In genomic region chr17:7717945-7718344, GRCm38 (mm10) we compare ENCODE assay signal across 24 mouse cellular contexts.
"Had no signal": no experiment of that assay in that cellular context is flagged by ENCODE, and none has a peak within 500 bp of the region (broad histone marks: within the 10 kb centered on the region; RNA-seq: fewer than 3 reads in every experiment).

No protein-coding gene starts in this region.

- H3K4me2 ChIP-seq: heart, embryonic 12.5 days; hindbrain, embryonic 12.5 days; hindbrain, embryonic 14.5 days; intestine, embryonic 15.5 days; limb, embryonic 12.5 days had no signal

- ATAC-seq: forebrain, embryonic 16.5 days; hindbrain, embryonic 16.5 days; inflammation-experienced regulatory T-cells, adult 6 months; intestine, embryonic 15.5 days; intestine, postnatal 0 days had no signal

- H3K4me1 ChIP-seq: heart, embryonic 10.5 days; hindbrain, embryonic 10.5 days; hindbrain, embryonic 12.5 days; intestine, embryonic 15.5 days; limb, embryonic 10.5 days; limb, embryonic 12.5 days had no signal

- H3K27ac ChIP-seq: gastrocnemius, adult 2 months; heart, embryonic 10.5 days; hindbrain, embryonic 10.5 days; hindbrain, embryonic 12.5 days; hindbrain, embryonic 14.5 days; intestine, embryonic 15.5 days; layer of hippocampus, adult 2 months; left cerebral cortex, adult 2 months; limb, embryonic 10.5 days; limb, embryonic 12.5 days had no signal

- H3K9me3 ChIP-seq: heart, embryonic 10.5 days; heart, embryonic 12.5 days; hindbrain, embryonic 10.5 days; hindbrain, embryonic 12.5 days; intestine, embryonic 15.5 days; limb, embryonic 10.5 days; limb, embryonic 12.5 days had no signal

- H3K27me3 ChIP-seq: hindbrain, embryonic 12.5 days; intestine, embryonic 15.5 days; limb, embryonic 12.5 days had no signal

- DNase-seq: gastrocnemius, adult 2 months; gastrocnemius, postnatal 10 days; gastrocnemius, postnatal 25 days; heart, adult 18-20 months; heart, postnatal 10 days; heart, postnatal 4 days; kidney, adult 8-10 months; kidney, postnatal 10 days; kidney, postnatal 25 days; kidney, postnatal 4 days had no signal

- H3K36me3 ChIP-seq: heart, embryonic 10.5 days; heart, embryonic 12.5 days; hindbrain, embryonic 10.5 days; hindbrain, embryonic 12.5 days; intestine, embryonic 15.5 days; limb, embryonic 10.5 days; limb, embryonic 12.5 days had no signal

- H3K9ac ChIP-seq: heart, embryonic 12.5 days; hindbrain, embryonic 12.5 days; hindbrain, embryonic 14.5 days; intestine, embryonic 15.5 days; limb, embryonic 12.5 days had no signal

- H3K4me3 ChIP-seq: gastrocnemius, adult 2 months; heart, embryonic 10.5 days; heart, embryonic 12.5 days; hindbrain, embryonic 10.5 days; hindbrain, embryonic 12.5 days; intestine, embryonic 15.5 days; layer of hippocampus, adult 2 months; left cerebral cortex, adult 2 months; limb, embryonic 10.5 days; limb, embryonic 12.5 days had no signal
